Mouse (Mus musculus) MEL (cell line): Measurements from ENCODE around the gene Zfp1.

Source experiments
- CTCF ChIP-seq, 3 experiments: IDR thresholded peaks in 2 of 3; conservative IDR thresholded peaks in 1 of 3; 2 replicates each; pipeline ENCODE4 v1.5.1; 2011 to 2012; ENCODE audit warnings: low read length in 3 of 3, low read depth in 2 of 3, mild to moderate bottlenecking in 2 of 3, improper control_type of control experiment in 1 of 3, inconsistent platforms in 1 of 3, mixed read lengths in 1 of 3, moderate library complexity in 1 of 3; ENCODE audit not compliant: control insufficient read depth in 1 of 3, insufficient read depth in 1 of 3, poor library complexity in 1 of 3, severe bottlenecking in 1 of 3
- GABPA ChIP-seq: IDR thresholded peaks from 2 replicates; pipeline ENCODE4 v1.6.1; 2012; ENCODE audit warnings: low read depth, mild to moderate bottlenecking, inconsistent platforms, low read length, improper control_type of control experiment, moderate library complexity
- MYC ChIP-seq: IDR thresholded peaks from 2 replicates; pipeline ENCODE4 v1.6.1; 2011; ENCODE audit warnings: low read depth, mild to moderate bottlenecking, low read length, improper control_type of control experiment, moderate library complexity
- RCOR1 ChIP-seq: IDR thresholded peaks from 2 replicates; pipeline ENCODE4 v1.6.1; 2012; ENCODE audit warnings: low read depth, mild to moderate bottlenecking, inconsistent platforms, low read length, improper control_type of control experiment
- TCF12 ChIP-seq: IDR thresholded peaks from 2 replicates; pipeline ENCODE4 v1.6.1; 2014; ENCODE audit warnings: low read depth, mild to moderate bottlenecking, inconsistent platforms, low read length, improper control_type of control experiment, moderate library complexity
- USF1 ChIP-seq: IDR thresholded peaks from 2 replicates; pipeline ENCODE4 v1.6.1; 2014; ENCODE audit warnings: low read depth, mild to moderate bottlenecking, inconsistent platforms, low read length, improper control_type of control experiment, moderate library complexity
- ZMIZ1 ChIP-seq: IDR thresholded peaks from 2 replicates; pipeline ENCODE4 v1.6.1; 2012; ENCODE audit warnings: low read depth, mild to moderate bottlenecking, inconsistent platforms, low read length, improper control_type of control experiment, moderate library complexity
- ZNF384 ChIP-seq: IDR thresholded peaks from 2 replicates; pipeline ENCODE4 v1.6.1; 2012; ENCODE audit warnings: low read depth, mild to moderate bottlenecking, inconsistent platforms, low read length, improper control_type of control experiment

- TF ChIP-seq GABPA (no peak), USF1 (no peak), ZNF384 (no peak), TCF12 (no peak), RCOR1 (no peak), CTCF (IDR thresholded peaks at IDR 0.05 in 2 of 3, conservative IDR thresholded peaks at IDR 0.05 in 1 of 3; ENCODE audit: control insufficient read depth in 1 of 3, insufficient read depth in 1 of 3, low read depth in 2 of 3, low read length in 3 of 3, poor library complexity in 1 of 3, severe bottlenecking in 1 of 3) (no peak), MYC (no peak), ZMIZ1 (no peak)
Measured at GRCm38 (mm10) chr8:111715514-111715913, 72.3 kb downstream of the Zfp1 start.
